Mouse (Mus musculus) urinary bladder, postnatal 25 days (tissue): ENCODE results near the gene Kcng4.
A peak's percentile ranks its signal among the peaks of the same experiment; 100 is the strongest.

Experiments
- DNase-seq: peaks from one replicate; pipeline ENCODE4 v3.0.0; 2022; ENCODE audit warnings: low spot score

Gene Kcng4

GRCm38 (mm10) chr8:119635378-119635777 lies at the start of gene Kcng4:
Gene Kcng4 (minus strand): TSS chr8:119635680.
- DNase-seq: no peak

DNA sequence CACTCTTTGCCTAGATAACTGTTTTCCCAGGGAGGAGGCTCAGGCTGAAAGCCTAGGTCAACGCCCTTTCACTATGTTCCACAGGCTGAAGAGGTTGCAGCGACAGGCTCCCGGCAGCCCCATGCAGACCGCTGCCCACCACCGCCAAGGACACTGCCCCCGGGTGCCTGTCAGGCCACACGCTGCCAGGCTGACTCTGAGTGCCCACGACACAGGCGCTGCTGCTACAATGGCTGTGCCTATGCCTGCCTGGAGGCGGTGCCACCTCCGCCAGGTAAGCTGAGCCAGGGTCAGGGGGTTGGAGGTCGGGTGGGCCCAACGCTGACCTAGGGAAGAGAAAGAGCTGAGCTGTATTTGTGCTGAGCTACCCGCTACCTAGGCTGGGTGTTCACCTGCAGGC lies 43.7 kb upstream of the Kcng4 start:
- no peak for DNase-seq

GRCm38 (mm10) chr8:119678138-119678843 lies 42.8 kb upstream of the Kcng4 start:
- no peak for DNase-seq

GRCm38 (mm10) chr8:119676389-119676788 lies 40.9 kb upstream of the Kcng4 start:
- peak; percentile 86 for DNase-seq

DNA sequence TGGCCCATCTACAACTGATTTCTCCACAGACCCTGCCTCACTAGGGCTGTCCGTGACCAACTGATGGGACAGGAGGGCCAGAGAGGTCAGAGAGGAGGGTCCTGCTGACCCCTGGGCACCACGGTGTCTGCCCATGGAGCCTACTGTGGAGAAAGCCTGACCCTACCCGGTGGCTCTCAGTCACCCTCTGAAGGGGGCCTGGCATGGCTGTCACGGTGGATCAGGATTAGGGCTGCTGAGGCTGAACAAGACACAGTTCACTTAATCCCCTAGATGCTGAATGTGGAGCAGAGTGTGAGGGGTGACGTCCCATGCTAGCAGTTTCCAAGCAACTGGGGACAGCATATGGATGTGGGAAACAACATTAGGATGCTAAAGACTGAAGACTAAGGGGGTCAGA lies 40.0 kb upstream of the Kcng4 start:
- no peak for DNase-seq

GRCm38 (mm10) chr8:119673976-119674555 lies 38.6 kb upstream of the Kcng4 start:
- DNase-seq: no peak

DNA sequence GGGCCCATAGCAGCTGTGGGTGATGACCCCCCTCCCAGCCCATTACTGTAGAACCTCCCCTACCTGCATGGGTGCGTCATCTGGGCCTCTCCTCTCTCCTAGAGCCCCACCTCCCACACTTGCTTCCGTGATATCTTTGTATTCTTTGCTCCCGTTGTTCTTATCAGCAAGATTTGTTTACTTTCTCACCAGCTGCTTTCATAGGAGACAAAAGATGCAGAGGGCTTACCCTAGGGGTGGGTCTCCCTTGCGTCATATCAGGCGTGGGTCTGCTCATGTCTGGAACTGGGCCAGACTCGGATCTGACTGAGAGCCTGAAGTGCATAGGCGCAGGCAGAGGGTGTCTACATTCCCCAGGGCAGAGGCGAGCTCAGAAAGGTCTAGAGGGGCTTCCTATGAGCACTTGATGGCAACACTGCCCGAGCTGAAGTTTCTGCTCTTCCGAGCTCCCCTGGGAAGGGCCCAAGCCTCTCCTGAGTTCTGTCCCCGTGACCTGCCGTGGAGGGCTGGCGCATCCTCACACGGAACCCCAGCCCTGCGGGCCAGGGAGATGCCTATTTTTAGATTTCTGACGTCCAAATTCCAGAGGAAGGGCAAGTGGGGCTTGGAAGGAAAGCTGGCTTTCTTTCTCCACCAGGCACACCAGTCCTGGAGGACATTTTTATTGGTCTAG lies 35.1 kb upstream of the Kcng4 start:
- DNase-seq: peak; percentile 54

- peak; percentile 42 for DNase-seq
These were observed 33.8 kb upstream of the Kcng4 start for GRCm38 (mm10) chr8:119669284-119669683.

- DNase-seq: no peak
These were observed 33.0 kb upstream of the Kcng4 start for GRCm38 (mm10) chr8:119668447-119668846.

DNA sequence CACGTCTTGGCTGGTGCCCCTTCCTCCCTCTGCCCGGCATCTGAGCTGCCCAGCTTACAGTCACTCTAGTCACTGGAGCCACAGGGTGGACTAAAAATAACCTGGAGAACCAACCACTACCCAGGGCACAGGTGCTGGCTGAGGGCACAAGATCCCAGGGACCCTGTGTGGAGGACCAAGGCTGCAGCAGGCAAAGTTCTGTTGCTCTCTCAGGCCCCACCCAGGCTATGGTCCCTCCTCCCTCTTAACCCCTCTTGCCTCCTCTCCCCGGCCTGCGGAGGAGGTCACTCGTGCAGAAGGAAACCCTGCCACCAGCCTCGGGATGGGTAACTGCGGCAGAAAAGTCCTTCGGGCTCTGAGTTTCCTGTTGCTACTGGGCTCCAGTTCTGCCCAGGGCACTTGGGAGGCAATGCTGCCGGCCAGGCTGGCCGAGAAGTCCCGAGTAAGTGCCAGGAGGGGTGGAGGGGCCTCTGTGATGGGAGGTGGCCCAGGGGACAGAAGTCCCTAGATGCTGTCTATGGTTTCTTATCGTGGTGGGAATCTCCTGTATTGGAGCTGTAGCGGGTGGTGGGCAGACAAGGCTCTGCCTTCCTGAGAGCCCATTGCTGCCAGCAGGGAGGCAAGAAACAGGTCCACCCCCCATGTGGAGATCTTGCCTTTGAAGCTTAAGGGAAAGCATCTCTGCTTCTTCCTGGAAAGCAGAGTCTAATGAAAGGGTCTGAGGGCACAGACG lies 30.9 kb upstream of the Kcng4 start, which contains the start of gene Wfdc1:
Wfdc1 (plus strand) TSS at position 147 of the 733 bp plus-strand sequence.
- DNase-seq: no peak

GRCm38 (mm10) chr8:119665270-119665669 lies 29.8 kb upstream of the Kcng4 start:
- DNase-seq: no peak

DNA sequence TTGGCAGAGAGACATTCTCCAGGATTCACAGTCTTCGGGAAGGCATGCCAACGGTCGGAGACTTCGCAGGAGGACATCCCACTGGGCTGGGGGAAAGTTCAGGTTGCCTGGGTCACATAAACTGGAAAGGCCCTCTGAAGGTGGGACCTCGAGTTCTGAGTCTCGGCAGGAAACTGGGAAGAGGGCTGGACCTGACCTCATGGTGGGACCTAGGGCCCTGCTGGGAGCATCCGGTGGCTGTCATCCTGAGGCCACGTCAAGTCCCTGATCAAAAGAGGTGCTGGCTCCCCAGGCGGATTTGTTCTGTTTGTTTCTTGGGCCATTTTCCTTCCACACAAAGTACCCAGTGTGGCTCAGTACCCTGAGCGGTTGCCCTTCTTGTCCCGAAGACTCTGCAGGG lies 28.0 kb upstream of the Kcng4 start:
- no peak for DNase-seq

- DNase-seq: no peak
These were observed 26.4 kb upstream of the Kcng4 start for GRCm38 (mm10) chr8:119661892-119662291.

GRCm38 (mm10) chr8:119661081-119661480 lies 25.6 kb upstream of the Kcng4 start:
- DNase-seq: peak; percentile 35

- no peak for DNase-seq
These were observed 21.4 kb upstream of the Kcng4 start for GRCm38 (mm10) chr8:119656709-119657464.

DNA sequence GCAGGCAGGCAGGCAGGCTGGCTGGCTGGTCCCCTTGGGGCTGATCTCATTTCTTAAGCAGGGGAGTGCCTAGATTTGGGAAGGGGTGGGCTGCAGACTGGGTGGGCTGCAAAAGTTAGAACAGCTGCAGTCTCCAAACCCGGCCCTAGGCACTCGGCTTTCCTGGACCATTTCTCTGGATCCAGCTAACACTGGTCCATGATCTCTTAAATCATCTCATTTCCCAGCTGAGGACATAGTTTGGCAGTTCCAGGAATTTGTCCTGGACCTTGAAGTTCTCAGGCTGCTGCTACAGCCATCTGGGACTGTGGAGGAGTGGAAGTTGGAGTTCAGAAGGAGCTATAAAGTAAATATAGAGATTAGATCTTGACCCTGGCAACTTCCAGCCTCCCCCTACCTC lies 15.8 kb upstream of the Kcng4 start:
- DNase-seq: no peak

DNA sequence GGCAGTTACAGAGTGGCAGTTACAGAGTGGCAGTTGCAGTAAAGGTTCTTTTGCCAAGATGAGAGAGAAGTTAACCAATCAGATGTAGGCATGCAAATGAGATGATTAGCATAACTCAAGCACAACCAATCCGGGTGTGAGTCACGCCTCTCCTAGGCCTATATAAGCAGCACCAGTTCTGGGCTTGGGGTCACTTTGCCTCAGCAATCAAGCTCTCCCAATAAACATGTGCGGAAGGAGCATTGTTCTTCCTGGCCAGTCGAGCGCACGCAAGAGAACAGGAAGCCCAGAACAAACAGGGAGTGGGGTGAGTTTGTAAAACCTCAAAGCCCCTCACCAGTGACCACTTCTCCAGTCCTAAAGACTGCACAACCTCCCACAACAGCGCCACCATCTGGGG lies 11.4 kb upstream of the Kcng4 start:
- DNase-seq: no peak

- no peak for DNase-seq
These were observed 10.7 kb upstream of the Kcng4 start for GRCm38 (mm10) chr8:119646197-119646596.

- DNase-seq: no peak
These were observed 9.6 kb upstream of the Kcng4 start for GRCm38 (mm10) chr8:119644981-119645597.

- DNase-seq: no peak
These were observed 9.0 kb upstream of the Kcng4 start for GRCm38 (mm10) chr8:119644429-119644960.

GRCm38 (mm10) chr8:119642960-119643359 lies 7.5 kb upstream of the Kcng4 start:
- DNase-seq: no peak
